Mouse (Mus musculus): ENCODE data around the gene Prkrip1. TPM values are rescaled to one million over a fixed set of nuclear protein-coding genes. Genes with fewer than 3 reads are reported as not detected.
"Not testable (repeated sequence)": the region's sequence is repeated elsewhere in the genome, so short reads cannot be mapped to it uniquely, and the experiment has no call there.

Prkrip1 gene
- polyA plus RNA-seq, 1 experiment from 2014 or later = 62.3 TPM

DNA sequence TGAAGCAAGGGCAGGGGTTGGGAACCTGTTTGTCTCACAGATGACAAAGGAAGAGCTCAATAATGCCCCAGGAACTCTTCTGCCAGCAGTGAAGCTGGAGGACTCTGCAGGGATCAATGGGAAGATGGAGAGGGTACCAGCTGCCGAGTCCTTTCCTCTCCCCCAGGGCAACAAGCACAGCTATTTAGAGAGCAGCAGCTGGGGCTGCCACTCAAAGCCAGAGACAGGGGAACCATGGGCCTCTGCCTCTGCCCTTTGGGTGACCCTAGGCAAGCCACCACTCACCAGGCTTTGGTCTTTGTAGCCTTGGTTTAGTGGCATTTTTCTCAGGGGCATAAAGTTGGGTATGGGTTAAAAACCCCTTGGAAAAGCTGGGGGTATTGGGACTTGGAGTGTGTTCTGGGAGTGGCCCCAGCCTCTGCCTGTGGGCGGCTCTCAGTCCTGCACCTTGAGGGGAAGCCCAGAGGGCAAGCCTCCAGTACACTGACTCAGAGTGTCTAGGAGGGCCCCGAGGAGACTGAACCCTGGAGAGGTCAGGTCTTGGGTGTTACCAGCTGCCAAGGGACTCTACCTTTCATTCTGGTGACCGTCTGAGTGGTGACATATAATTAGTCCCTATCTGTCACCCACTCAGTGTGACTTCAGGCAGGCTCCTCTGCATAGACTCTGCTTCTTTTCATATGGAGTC is 31.7 kb upstream of the Prkrip1 start:
- H3K27ac ChIP-seq = no peak overlapping the region
- DNase-seq (ENCODE audit: extremely low spot score, low spot score) = no peak
- H3K9me3 ChIP-seq = no peaks in the 10 kb centered on the region
- H3K4me3 ChIP-seq = no peak overlapping the region
- H3K36me3 ChIP-seq (replicated peaks) = peaks cover 61% of the 10 kb centered on the region
- WGBS = 69% methylated on average over 4 of the region's 4 CpGs
- H3K4me1 ChIP-seq = peaks cover 27% of the 10 kb centered on the region
- peaks cover 36% of the 10 kb centered on the region for H3K27me3 ChIP-seq (ENCODE audit: poor library complexity, severe bottlenecking)

DNA sequence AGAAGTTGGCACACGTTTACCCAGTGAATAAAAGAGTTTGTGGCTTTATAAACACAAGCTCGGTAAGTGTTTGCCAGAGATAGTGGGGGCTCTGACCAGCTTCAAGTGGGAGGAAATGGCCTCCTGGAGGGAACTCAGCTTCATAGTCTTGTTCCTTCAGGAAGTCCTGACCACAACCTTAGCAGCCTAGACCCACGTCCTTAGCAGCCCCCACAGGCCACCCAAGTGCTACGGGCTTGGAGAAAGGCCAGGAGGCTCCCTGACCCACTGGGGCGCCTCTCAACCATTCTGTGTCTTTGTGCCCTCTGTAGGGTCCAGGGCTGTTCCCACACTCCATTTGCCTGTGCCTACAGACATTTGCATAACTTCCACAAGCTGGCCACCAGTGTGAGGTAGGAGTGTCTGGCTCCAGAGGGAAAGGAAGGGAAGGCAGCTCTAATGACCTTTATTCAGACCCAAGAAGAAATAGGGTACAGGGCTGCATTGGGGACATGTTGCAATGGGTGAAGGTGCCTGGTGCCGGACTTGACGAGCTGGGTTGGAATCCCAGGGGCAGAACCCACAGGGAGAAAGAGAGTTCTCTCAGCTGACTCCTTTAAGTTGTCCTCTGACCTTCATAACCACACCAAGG is 27.6 kb upstream of the Prkrip1 start:
- H3K4me1 ChIP-seq = peaks cover 10% of the 10 kb centered on the region
- no peak overlapping the region for H3K4me3 ChIP-seq
- no peak overlapping the region for H3K27ac ChIP-seq
- H3K27me3 ChIP-seq (ENCODE audit: poor library complexity, severe bottlenecking) = peaks cover 8% of the 10 kb centered on the region
- WGBS = 87% methylated on average over 7 of the region's 7 CpGs
- DNase-seq (ENCODE audit: extremely low spot score, low spot score) = no peak
- no peaks in the 10 kb centered on the region; the same call in 1 of the 2 replicates for H3K9me3 ChIP-seq
- peaks cover 92% of the 10 kb centered on the region for H3K36me3 ChIP-seq (replicated peaks)

DNA sequence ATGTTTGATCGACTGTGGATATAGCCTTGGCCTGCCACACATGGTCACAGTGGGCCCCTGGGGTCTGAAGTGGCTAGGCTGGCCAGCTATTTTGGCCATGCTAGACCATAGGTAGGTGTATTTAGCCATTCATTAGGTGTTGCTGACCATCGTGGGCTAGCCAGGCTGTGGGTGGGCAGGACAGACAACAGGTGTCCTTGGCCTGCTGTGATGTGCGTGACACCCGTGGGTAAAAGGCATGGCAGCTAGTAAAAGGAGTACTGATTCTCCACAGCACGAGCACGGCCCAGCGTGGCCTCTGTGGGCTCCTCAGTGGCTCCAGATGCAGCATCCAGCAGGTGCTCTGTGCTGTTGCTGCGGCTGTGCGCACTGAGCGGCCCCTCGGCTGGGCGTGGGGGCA is 19.8 kb upstream of the Prkrip1 start:
- H3K4me1 ChIP-seq = no peaks in the 10 kb centered on the region
- no peak overlapping the region for H3K27ac ChIP-seq
- no peak overlapping the region for H3K4me3 ChIP-seq
- DNase-seq (ENCODE audit: extremely low spot score, low spot score) = no peak
- peaks cover 13% of the 10 kb centered on the region for H3K9me3 ChIP-seq
- WGBS = 83% methylated on average over 12 of the region's 12 CpGs
- H3K27me3 ChIP-seq (ENCODE audit: poor library complexity, severe bottlenecking) = no peaks in the 10 kb centered on the region
- peaks cover 56% of the 10 kb centered on the region for H3K36me3 ChIP-seq (replicated peaks)

DNA sequence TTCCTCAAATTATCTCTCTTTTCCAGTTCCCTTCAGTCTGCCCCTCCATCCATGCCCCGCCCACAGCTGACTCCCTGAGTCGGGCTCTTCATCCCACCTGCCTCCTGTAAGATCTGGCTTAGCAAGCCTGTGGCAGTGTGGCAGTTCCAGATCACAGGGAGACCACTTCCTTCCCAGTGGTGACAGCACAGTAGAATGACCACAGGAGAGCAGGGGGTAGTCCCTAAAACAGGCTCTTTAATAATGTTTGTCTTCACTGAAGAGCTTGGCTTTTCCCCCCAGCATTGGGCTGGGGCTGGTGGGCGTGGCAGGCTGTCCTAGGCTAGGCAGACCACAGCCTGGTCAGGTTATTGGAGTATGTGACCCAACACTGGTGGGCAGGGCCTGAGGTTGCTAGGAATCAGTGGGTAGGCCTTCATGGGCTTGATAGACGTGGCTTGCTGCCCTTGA is 19.2 kb upstream of the Prkrip1 start:
- Histone ChIP-seq H3K9me3 (peaks cover 13% of the 10 kb centered on the region), H3K27me3 (ENCODE audit: poor library complexity, severe bottlenecking) (no peaks in the 10 kb centered on the region), H3K27ac (no peak overlapping the region), H3K4me1 (no peaks in the 10 kb centered on the region), H3K36me3 (replicated peaks) (peaks cover 50% of the 10 kb centered on the region), H3K4me3 (no peak overlapping the region)
- DNase-seq (ENCODE audit: extremely low spot score, low spot score) = no peak
- 73% methylated on average over 4 of the region's 4 CpGs for WGBS

DNA sequence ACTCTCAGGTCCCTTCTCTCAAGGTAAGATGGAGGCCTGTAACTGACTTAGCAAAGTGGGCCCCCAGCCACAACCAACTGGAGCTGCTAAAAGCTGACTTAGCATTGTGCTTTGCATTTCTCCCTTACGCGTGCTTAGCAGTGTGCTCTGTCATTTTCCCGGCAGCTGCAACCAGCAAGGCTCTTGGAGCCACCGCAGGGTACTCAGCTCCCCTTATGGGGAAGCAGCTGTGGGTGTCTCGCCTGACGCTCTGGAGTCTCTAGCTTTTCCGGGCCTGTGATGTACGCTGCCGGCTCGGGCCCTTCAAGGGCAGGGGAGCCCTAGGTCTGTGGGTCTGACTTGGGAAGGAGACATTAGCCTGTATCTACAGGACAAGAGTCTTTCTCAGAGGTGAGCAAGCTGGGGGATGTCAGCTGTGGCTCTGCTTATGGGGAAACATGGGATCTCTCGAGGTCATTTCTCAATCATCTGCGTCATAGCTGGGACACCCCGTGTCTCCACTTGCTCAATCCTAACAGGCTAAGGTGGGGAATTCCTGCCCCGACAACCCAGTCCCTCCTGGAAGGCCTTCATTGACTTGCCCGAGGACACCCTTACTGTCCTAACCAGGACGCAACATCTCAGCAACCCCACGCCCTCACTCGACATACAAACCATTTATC is 18.4 kb upstream of the Prkrip1 start:
- Histone ChIP-seq H3K36me3 (replicated peaks) (peaks cover 43% of the 10 kb centered on the region), H3K4me1 (no peaks in the 10 kb centered on the region), H3K4me3 (no peak overlapping the region), H3K27ac (no peak overlapping the region), H3K27me3 (ENCODE audit: poor library complexity, severe bottlenecking) (no peaks in the 10 kb centered on the region), H3K9me3 (peaks cover 13% of the 10 kb centered on the region)
- DNase-seq (ENCODE audit: extremely low spot score, low spot score) = no peak
- whole genome bisulfite sequencing = 89% methylated on average over 18 of the region's 18 CpGs

DNA sequence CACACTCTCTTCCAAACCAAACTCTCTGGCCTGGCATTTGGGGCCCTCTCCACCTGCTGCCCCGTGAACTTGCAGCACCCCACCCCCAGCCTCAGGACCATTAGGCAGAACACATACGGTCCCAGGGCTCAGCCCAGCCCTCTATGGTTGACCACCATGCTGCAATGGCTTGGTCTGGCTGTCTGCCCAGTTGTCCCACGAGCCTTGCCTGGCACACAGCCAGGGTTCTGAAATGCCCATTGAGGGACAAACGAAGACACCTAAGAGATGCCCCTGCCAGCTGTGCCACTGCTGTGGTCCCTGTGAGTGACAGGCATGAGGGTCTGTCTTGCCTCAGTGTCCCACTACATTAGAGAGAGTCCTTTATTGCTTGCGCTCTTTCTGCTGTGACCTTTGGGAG is 17.2 kb upstream of the Prkrip1 start:
- H3K27ac ChIP-seq = no peak overlapping the region
- 90% methylated on average over 5 of the region's 5 CpGs for WGBS
- no peaks in the 10 kb centered on the region for H3K4me1 ChIP-seq
- H3K9me3 ChIP-seq = peaks cover 13% of the 10 kb centered on the region
- H3K36me3 ChIP-seq (replicated peaks) = peaks cover 31% of the 10 kb centered on the region
- no peak overlapping the region for H3K4me3 ChIP-seq
- DNase-seq (ENCODE audit: extremely low spot score, low spot score) = no peak
- H3K27me3 ChIP-seq (ENCODE audit: poor library complexity, severe bottlenecking) = no peaks in the 10 kb centered on the region

DNA sequence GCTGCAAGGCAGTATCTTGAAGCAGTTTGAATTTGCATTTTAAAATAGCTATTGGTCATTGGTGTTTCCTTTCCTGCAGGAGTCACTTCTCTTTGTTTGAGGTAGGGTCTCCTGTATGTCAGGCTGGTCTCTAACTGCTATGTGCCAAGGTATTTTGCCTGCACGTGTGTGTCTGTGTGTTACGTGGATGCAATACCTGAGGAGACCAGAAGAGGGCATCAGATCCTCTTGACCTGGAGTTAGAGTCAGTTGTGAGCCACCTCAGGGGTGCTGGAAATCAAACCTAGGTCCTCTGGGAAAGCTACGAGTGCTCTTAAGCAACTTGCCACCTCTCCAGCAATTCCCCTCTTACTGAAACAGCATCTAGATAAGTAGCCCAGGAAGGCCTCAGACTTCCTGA is 16.4 kb upstream of the Prkrip1 start:
- WGBS = 86% methylated on average over 3 of the region's 3 CpGs
- no peaks in the 10 kb centered on the region for H3K4me1 ChIP-seq
- H3K9me3 ChIP-seq = peaks cover 13% of the 10 kb centered on the region
- no peak overlapping the region for H3K27ac ChIP-seq
- no peaks in the 10 kb centered on the region for H3K27me3 ChIP-seq (ENCODE audit: poor library complexity, severe bottlenecking)
- no peak for DNase-seq (ENCODE audit: extremely low spot score, low spot score)
- H3K4me3 ChIP-seq = no peak overlapping the region
- H3K36me3 ChIP-seq (replicated peaks) = peaks cover 24% of the 10 kb centered on the region

DNA sequence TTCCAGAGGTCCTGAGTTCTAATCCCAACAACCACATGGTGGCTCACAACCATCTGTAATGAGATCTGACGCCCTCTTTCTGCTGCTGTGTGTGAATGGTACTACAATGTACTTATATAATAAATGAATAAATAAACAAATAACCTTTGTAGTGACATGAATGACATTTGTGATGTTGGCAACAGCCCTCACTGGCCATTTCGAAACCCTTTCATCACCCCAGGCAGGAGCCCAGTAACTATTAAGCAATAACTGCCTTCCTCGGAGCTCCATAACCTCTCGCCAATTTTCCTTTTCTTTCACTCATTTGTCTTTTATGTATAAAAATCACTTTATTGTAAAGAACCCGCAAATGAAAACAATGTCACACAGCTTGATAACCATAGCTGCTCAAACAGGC is 15.0 kb upstream of the Prkrip1 start:
- no peak for DNase-seq (ENCODE audit: extremely low spot score, low spot score)
- Histone ChIP-seq H3K9me3 (peaks cover 13% of the 10 kb centered on the region), H3K4me3 (no peak overlapping the region), H3K27me3 (ENCODE audit: poor library complexity, severe bottlenecking) (no peaks in the 10 kb centered on the region), H3K27ac (no peak overlapping the region), H3K36me3 (replicated peaks) (peaks cover 9% of the 10 kb centered on the region), H3K4me1 (no peaks in the 10 kb centered on the region)
- 88% methylated on average over 5 of the region's 5 CpGs for WGBS

DNA sequence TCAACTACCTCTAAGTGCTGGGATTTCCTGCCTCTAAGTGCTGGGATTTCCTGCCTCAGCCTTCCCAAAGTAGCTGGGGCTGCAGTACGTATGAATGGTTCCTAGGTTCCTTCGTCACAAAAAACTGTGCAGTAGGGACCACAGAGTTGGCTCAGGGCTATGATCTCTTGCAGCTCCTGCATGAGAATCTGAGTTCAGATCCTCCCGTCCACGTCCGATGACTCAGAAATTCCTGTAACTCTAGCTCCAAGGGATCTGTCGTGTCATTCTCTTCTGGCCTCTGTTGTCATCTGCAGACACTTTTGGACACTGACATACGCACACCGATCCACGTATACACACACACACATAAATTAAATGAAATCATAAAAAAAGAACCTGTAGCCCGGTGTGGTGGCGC is 14.0 kb upstream of the Prkrip1 start:
- no peak for DNase-seq (ENCODE audit: extremely low spot score, low spot score)
- Histone ChIP-seq H3K27ac (no peak overlapping the region), H3K4me3 (no peak overlapping the region), H3K4me1 (no peaks in the 10 kb centered on the region), H3K27me3 (ENCODE audit: poor library complexity, severe bottlenecking) (no peaks in the 10 kb centered on the region), H3K9me3 (peaks cover 13% of the 10 kb centered on the region), H3K36me3 (replicated peaks) (no peaks in the 10 kb centered on the region)
- WGBS = 94% methylated on average over 11 of the region's 11 CpGs

DNA sequence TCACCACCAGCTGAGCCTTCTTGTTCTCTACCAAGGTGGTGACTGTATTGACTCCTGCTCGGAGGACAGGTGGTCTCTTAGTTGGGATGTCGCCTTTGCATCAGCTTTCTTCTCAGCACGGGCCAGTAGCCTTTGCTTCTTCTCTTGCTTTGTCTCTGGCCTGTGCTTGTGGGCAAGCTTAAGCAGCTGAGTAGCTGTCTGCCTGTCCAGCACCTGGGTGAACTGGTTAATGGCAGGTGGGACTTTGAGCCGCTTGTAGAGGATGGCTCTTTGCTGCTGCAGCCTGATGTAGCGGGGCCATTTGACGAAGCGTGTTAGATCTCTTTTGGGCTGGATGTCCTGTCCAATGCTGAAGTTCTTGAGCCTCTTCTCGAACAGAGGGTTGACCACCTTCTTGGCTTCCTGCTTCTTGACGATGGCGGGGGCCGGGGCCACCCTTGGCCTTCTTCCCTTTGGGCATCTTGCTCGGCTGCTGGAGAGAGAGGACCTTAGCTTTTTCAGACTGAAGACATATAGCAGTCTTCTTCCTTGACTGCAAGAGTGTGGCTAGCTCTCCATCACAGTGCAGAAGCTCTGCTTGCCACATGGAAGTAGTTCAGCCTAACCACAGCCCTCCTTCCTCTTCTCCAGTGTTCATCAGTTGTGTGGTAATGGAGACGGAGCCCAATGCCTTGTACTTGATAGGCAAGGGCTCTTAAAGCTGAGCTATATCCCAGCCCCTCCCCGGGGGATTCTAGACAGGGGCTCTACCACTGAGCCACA is 12.8 kb upstream of the Prkrip1 start:
- peaks cover 13% of the 10 kb centered on the region for H3K9me3 ChIP-seq
- H3K4me1 ChIP-seq; H3K27ac ChIP-seq; H3K36me3 ChIP-seq (replicated peaks); DNase-seq (ENCODE audit: extremely low spot score, low spot score); H3K4me3 ChIP-seq; H3K27me3 ChIP-seq (ENCODE audit: poor library complexity, severe bottlenecking): not testable (repeated sequence)
- WGBS = 90% methylated on average over 14 of the region's 14 CpGs

DNA sequence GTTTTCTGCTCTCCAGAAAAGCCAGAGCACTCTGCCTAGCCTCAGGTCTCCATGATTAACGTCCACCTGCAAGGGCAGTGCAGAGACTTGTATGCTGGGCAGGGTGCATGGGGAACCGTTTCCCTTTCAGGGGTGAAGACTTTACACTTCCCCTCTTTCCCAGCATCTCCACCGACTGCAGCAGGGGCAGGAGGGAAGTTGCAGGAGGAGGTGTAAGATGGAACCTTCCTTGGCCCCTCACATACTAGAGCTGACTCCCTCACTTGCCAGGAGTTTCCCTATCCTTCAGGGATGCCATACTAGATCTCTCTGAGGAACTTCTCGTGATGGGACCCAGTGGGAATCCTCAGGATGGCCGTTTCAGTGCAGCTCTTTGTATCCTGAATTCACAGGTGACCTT is 11.8 kb upstream of the Prkrip1 start:
- WGBS = 88% methylated on average over 5 of the region's 5 CpGs
- Histone ChIP-seq H3K4me3 (no peak overlapping the region), H3K9me3 (peaks cover 5% of the 10 kb centered on the region), H3K27me3 (ENCODE audit: poor library complexity, severe bottlenecking) (no peaks in the 10 kb centered on the region), H3K4me1 (no peaks in the 10 kb centered on the region), H3K36me3 (replicated peaks) (no peaks in the 10 kb centered on the region), H3K27ac (no peak overlapping the region)
- DNase-seq (ENCODE audit: extremely low spot score, low spot score) = no peak

DNA sequence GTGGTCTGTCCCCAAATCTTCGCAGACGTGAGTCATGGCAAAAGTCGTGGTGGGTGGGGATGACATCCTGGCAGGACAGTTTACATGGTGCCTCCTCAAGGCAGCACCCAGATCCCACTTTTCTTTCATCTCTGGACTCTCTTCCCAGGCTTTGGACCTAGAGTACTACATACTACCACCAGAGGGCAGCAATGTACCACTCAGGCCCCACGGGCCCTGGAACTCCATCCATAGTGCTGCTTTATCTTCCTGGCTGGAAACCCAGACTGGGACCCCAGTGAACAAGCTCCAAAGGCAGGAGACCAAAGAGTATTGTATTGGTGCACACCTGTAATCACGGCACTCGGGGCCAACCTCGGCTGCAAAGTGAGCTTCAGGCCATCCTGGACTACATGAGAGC is 3.1 kb upstream of the Prkrip1 start:
- H3K27me3 ChIP-seq (ENCODE audit: poor library complexity, severe bottlenecking) = no peaks in the 10 kb centered on the region
- H3K4me3 ChIP-seq = peak overlapping the region; percentile 12; the same call in 1 of the 2 replicates
- peak; percentile 74 for DNase-seq (ENCODE audit: extremely low spot score, low spot score)
- 39% methylated on average over 7 of the region's 7 CpGs for WGBS
- H3K9me3 ChIP-seq = 0 out of 2 replicates have a peak, but pooled peaks cover 4% of the 10 kb centered on the region
- H3K36me3 ChIP-seq (replicated peaks) = peaks cover 11% of the 10 kb centered on the region
- H3K4me1 ChIP-seq = peaks cover 24% of the 10 kb centered on the region
- H3K27ac ChIP-seq = no peak overlapping the region
